Mouse (Mus musculus) neural tube, embryonic 14.5 days (tissue): ENCODE measurements at regions not wholly inside any gene's neighbourhood (a gene's known extent, or its start where the extent isn't known, plus 50 kb on each side); places are given as distances from the start of the nearest gene placed in this dataset.

Experiments
- ATAC-seq: fragments of 200-750 bp; cut with Nextera tagmentation; 2 replicates; pipeline ENCODE4 v1.8.0; 2017; ENCODE audit warnings: low read depth, mild to moderate bottlenecking, moderate TSS enrichment, moderate library complexity
- H3K27ac ChIP-seq: fragments of 300-500 bp; sonication (generic); 2 replicates; pipeline ENCODE4 v1.5.1; 2014; ENCODE audit warnings: low read depth, mild to moderate bottlenecking, control low read depth, low read length, moderate library complexity, mixed read lengths
- H3K27me3 ChIP-seq: fragments of 300-500 bp; sonication (generic); 2 replicates; pipeline ENCODE4 v1.6.1; 2014; ENCODE audit warnings: low read length; ENCODE audit not compliant: control insufficient read depth, insufficient read depth
- H3K36me3 ChIP-seq: fragments of 300-500 bp; sonication (generic); 2 replicates; pipeline ENCODE4 v1.6.1; 2014; ENCODE audit warnings: low read length, mixed read lengths; ENCODE audit not compliant: control insufficient read depth, insufficient read depth
- H3K4me1 ChIP-seq: fragments of 300-500 bp; sonication (generic); 2 replicates; pipeline ENCODE4 v1.6.1; 2014; ENCODE audit warnings: low read length; ENCODE audit not compliant: control insufficient read depth, insufficient read depth
- H3K4me2 ChIP-seq: fragments of 300-500 bp; sonication (generic); 2 replicates; pipeline ENCODE4 v1.6.1; 2014; ENCODE audit warnings: mild to moderate bottlenecking, low read depth, low read length, control low read depth
- H3K4me3 ChIP-seq: fragments of 300-500 bp; sonication (generic); 2 replicates; pipeline ENCODE4 v1.5.1; 2014; ENCODE audit warnings: low read depth, low read length, control low read depth, mixed read lengths
- H3K9ac ChIP-seq: fragments of 300-500 bp; sonication (generic); replicated peaks from 2 replicates; pipeline ENCODE4 v1.6.1; 2014; ENCODE audit warnings: low read depth, mild to moderate bottlenecking, control low read depth, low read length, mixed read lengths
- H3K9me3 ChIP-seq: fragments of 300-500 bp; sonication (generic); 2 replicates; pipeline ENCODE4 v1.6.1; 2016; ENCODE audit warnings: low read length; ENCODE audit not compliant: control insufficient read depth
- WGBS: fragments of 180-500 bp; shearing (Covaris S2); extraction: QIAGEN DNeasy Blood & Tissue Kit; methylation state at CpG from one replicate; pipeline ENCODE4 v1.1.7; 2014; 5-methylcytosine and 5-hydroxymethylcytosine counted together

- no peaks in the 10 kb centered on the region for H3K27me3 ChIP-seq
- H3K36me3 ChIP-seq: no peaks in the 10 kb centered on the region
- H3K9me3 ChIP-seq: no peaks in the 10 kb centered on the region
- WGBS: 87% methylated on average over 3 of the region's 3 CpGs
- no peak overlapping the region for H3K4me3 ChIP-seq
- H3K9ac ChIP-seq: no peak overlapping the region
- H3K4me2 ChIP-seq: no peak overlapping the region
- H3K27ac ChIP-seq: no peak overlapping the region
- H3K4me1 ChIP-seq: no peaks in the 10 kb centered on the region
- no peak for ATAC-seq
These were observed 287.7 kb downstream of the Lmx1a start for GRCm38 (mm10) chr1:167976708-167977107.

DNA sequence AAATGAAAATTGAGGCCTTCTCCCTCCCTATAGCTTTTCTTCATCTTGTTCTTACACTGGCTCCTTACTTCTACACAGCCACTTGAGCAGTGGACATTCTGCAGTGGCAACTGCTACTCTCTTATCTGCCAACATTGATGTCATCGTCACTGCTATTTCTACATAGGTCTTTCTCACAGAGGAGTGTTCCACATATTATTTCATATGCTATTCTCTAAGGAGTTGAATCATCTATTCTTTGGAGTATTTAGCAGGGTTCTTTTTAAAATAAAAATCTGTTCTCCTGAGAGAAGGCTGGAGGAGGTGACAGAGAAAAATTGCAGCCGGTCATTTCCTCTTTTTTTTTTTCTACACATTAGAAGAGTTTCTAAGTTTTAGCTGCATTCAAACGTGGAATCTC is 290.1 kb downstream of the Lmx1a start:
- Histone ChIP-seq H3K4me1 (no peaks in the 10 kb centered on the region), H3K9ac (no peak overlapping the region), H3K4me3 (no peak overlapping the region), H3K9me3 (no peaks in the 10 kb centered on the region), H3K27me3 (no peaks in the 10 kb centered on the region), H3K27ac (no peak overlapping the region), H3K4me2 (no peak overlapping the region), H3K36me3 (no peaks in the 10 kb centered on the region)
- no peak for ATAC-seq
- 90% methylated on average over 3 of the region's 3 CpGs for WGBS

- Histone ChIP-seq H3K4me1 (no peaks in the 10 kb centered on the region), H3K27ac (no peak overlapping the region), H3K9me3 (no peaks in the 10 kb centered on the region), H3K27me3 (no peaks in the 10 kb centered on the region), H3K9ac (no peak overlapping the region), H3K4me2 (no peak overlapping the region), H3K4me3 (no peak overlapping the region), H3K36me3 (no peaks in the 10 kb centered on the region)
- 95% methylated on average over 5 of the region's 5 CpGs for WGBS
- no peak for ATAC-seq
These were observed 290.6 kb downstream of the Lmx1a start for GRCm38 (mm10) chr1:167979588-167979987.

GRCm38 (mm10) chr1:167981292-167981691 is 292.3 kb downstream of the Lmx1a start:
- Histone ChIP-seq H3K9me3 (no peaks in the 10 kb centered on the region), H3K36me3 (no peaks in the 10 kb centered on the region), H3K27ac (no peak overlapping the region), H3K4me3 (no peak overlapping the region), H3K4me2 (no peak overlapping the region), H3K27me3 (no peaks in the 10 kb centered on the region), H3K4me1 (no peaks in the 10 kb centered on the region), H3K9ac (no peak overlapping the region)
- ATAC-seq: no peak
- 100% methylated on average over 2 of the region's 2 CpGs for WGBS

DNA sequence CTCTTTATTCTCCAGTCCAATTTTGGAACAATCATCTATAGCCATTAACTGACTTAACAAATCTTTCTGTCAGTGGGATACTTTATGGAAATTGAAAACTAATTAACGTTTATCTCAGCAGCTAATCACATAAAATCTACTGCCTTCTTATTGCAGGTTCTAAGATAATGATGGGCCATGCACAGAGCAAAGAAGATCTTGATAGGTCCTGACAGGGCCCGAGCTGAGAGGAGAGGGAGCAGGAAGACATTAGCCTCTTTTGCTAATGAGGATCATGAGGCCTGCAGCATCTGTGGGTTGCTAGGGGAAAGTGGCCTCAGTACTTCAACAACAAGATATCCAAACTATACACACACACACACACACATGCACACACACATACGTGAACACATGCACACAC is 318.4 kb downstream of the Lmx1a start:
- no peak overlapping the region for H3K4me2 ChIP-seq
- no peak for ATAC-seq
- no peaks in the 10 kb centered on the region for H3K27me3 ChIP-seq
- no peaks in the 10 kb centered on the region for H3K36me3 ChIP-seq
- H3K4me3 ChIP-seq: no peak overlapping the region
- WGBS: 77% methylated on average over 3 of the region's 3 CpGs
- no peak overlapping the region for H3K9ac ChIP-seq
- H3K9me3 ChIP-seq: no peaks in the 10 kb centered on the region
- no peak overlapping the region for H3K27ac ChIP-seq
- H3K4me1 ChIP-seq: no peaks in the 10 kb centered on the region

DNA sequence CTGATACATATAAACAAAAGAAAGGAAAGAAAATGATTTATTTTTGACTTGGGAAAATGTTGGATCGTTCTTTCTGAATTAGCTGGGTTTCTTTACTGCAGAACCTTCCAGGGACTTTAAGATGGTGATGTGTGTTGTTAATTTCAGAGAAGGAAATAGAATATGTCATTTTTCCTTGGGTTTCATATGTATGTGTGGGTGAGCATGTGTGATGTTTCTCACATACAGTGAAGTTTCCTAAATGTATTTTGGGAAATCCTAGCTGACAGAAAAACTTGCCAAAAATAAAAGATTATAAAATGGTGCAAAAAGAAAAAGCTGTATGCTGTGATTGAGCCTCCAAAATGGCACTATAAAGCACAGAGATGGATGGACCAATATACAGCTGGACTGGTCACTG is 319.2 kb downstream of the Lmx1a start:
- Histone ChIP-seq H3K4me1 (no peaks in the 10 kb centered on the region), H3K36me3 (no peaks in the 10 kb centered on the region), H3K4me2 (no peak overlapping the region), H3K9ac (no peak overlapping the region), H3K4me3 (no peak overlapping the region), H3K27ac (no peak overlapping the region), H3K27me3 (no peaks in the 10 kb centered on the region), H3K9me3 (no peaks in the 10 kb centered on the region)
- no peak for ATAC-seq
- 80% methylated on average over 1 of the region's 1 CpGs for WGBS

DNA sequence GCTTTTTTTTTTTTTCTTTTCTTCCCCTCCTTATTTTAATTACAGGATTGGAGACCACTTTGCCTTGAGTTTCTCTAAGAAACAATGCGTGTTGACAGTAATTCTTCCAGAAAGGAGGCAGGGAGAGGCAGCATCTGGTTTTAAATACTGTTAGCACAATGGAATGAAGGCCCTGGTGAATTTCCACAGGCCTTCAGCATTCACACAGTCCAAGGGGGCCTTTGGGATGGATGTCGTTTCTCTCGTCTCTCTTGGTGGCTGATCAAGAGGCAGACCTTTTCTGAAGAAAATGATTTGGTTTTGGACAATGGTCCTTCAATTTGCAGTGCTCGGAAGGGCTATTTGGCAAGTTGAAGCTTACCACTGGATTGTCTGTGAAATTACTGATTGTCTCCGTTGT is 321.4 kb downstream of the Lmx1a start:
- no peaks in the 10 kb centered on the region for H3K27me3 ChIP-seq
- no peaks in the 10 kb centered on the region for H3K4me1 ChIP-seq
- H3K9ac ChIP-seq: no peak overlapping the region
- no peaks in the 10 kb centered on the region for H3K9me3 ChIP-seq
- 33% methylated on average over 5 of the region's 5 CpGs for WGBS
- no peak overlapping the region for H3K27ac ChIP-seq
- no peak overlapping the region for H3K4me3 ChIP-seq
- no peak for ATAC-seq
- H3K4me2 ChIP-seq: no peak overlapping the region
- H3K36me3 ChIP-seq: no peaks in the 10 kb centered on the region

GRCm38 (mm10) chr1:168012069-168012468 is 323.0 kb downstream of the Lmx1a start:
- Histone ChIP-seq H3K27me3 (no peaks in the 10 kb centered on the region), H3K4me3 (no peak overlapping the region), H3K4me2 (no peak overlapping the region), H3K27ac (no peak overlapping the region), H3K9ac (no peak overlapping the region), H3K4me1 (no peaks in the 10 kb centered on the region), H3K9me3 (no peaks in the 10 kb centered on the region), H3K36me3 (no peaks in the 10 kb centered on the region)
- ATAC-seq: no peak
- 91% methylated on average over 4 of the region's 4 CpGs for WGBS

DNA sequence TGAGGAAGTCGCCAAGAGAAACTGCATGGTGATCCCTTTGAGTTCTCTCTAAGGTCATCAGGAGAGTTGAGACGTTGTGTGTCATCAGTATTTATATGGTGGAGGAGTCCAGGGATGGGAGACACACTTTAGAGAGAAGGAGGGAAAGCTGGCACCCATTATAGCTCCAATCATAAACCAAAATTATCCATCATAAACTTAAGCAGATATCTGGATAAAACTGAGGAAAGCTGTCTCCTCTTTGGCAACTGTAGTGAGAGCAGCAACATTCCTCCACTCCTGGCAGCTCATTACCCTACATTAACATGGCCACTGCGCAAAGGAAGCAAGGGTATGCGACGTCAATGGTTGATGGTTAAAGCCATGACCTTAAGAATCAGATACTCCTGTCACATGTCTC is 323.6 kb downstream of the Lmx1a start:
- H3K9ac ChIP-seq: no peak overlapping the region
- H3K9me3 ChIP-seq: no peaks in the 10 kb centered on the region
- 81% methylated on average over 5 of the region's 5 CpGs for WGBS
- H3K4me3 ChIP-seq: no peak overlapping the region
- no peaks in the 10 kb centered on the region for H3K27me3 ChIP-seq
- H3K4me2 ChIP-seq: no peak overlapping the region
- ATAC-seq: no peak
- H3K27ac ChIP-seq: no peak overlapping the region
- H3K36me3 ChIP-seq: no peaks in the 10 kb centered on the region
- no peaks in the 10 kb centered on the region for H3K4me1 ChIP-seq

DNA sequence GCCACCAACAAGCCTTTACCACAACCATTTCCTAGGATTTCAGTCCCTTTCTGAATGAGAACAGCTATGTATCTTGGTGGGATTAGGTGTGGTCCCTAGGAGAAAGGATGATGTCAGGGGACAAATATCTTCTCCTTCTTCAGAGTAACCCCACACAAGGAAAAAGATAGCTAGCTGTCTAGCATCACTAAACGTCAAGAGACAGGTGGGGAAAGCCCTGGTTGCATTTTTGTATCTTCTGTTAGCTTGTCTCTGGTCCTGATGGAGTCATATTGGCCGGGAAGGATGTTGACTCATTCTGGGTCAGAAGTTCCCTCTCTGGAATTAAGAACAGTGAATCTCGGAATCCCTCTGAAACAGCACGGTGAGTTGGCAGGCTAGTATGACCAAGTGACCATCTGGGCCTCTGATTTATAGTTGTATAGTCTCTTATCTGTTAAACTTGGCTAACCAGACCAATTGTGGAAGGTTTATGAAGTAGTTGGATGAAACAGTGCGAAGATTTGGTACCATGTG is 327.4 kb downstream of the Lmx1a start:
- H3K4me2 ChIP-seq: no peak overlapping the region
- H3K9ac ChIP-seq: no peak overlapping the region
- WGBS: 88% methylated on average over 5 of the region's 5 CpGs
- no peaks in the 10 kb centered on the region for H3K4me1 ChIP-seq
- no peaks in the 10 kb centered on the region for H3K9me3 ChIP-seq
- no peak overlapping the region for H3K27ac ChIP-seq
- no peaks in the 10 kb centered on the region for H3K27me3 ChIP-seq
- no peak overlapping the region for H3K4me3 ChIP-seq
- no peaks in the 10 kb centered on the region for H3K36me3 ChIP-seq
- no peak for ATAC-seq
